Mouse (Mus musculus): ENCODE measurements around the gene Arhgap19. TPM values are rescaled to one million over a fixed set of nuclear protein-coding genes. Genes with fewer than 3 reads are reported as not detected.

The Arhgap19 gene
- total and polyA plus RNA-seq, 2 experiments from 2014 or later: 2.7 to 13.2 TPM

GRCm38 (mm10) chr19:41831718-41832391 is 30.0 kb upstream of the Arhgap19 start:
- Histone ChIP-seq H3K9ac (replicated peaks; ENCODE audit: low read depth, low read length) (no peak overlapping the region), H3K36me3 (replicated peaks; ENCODE audit: control insufficient read depth, insufficient read depth, low read length) (no peaks in the 10 kb centered on the region), H3K4me2 (ENCODE audit: low read depth, low read length) (peak overlapping the region; percentile 100), H3K4me3 (ENCODE audit: low read depth, low read length) (peak overlapping the region; percentile 79; the same call in 1 of the 2 replicates), H3K4me1 (ENCODE audit: control insufficient read depth, insufficient read depth) (peaks cover 19% of the 10 kb centered on the region; the same call in 1 of the 2 replicates), H3K27ac (ENCODE audit: low read depth) (no peak overlapping the region), H3K27me3 (ENCODE audit: control insufficient read depth, insufficient read depth, low read length) (peaks cover 15% of the 10 kb centered on the region), H3K9me3 (replicated peaks; ENCODE audit: control insufficient read depth, low read length) (no peaks in the 10 kb centered on the region)
- 25% methylated on average over 14 of the region's 14 CpGs for WGBS
- no peak; the same call in 1 of the 2 replicates for TF ChIP-seq CTCF (IDR thresholded peaks at IDR 0.05; ENCODE audit: low read depth)
- no peak for TF ChIP-seq EP300 (IDR thresholded peaks at IDR 0.05; ENCODE audit: low read depth)
- no peak for DNase-seq (ENCODE audit: low spot score)
- ATAC-seq (ENCODE audit: insufficient read depth, low read depth): no peak

GRCm38 (mm10) chr19:41831101-41831570 is 29.3 kb upstream of the Arhgap19 start:
- Histone ChIP-seq H3K4me1 (ENCODE audit: control insufficient read depth, insufficient read depth) (peaks cover 17% of the 10 kb centered on the region; the same call in 1 of the 2 replicates), H3K4me3 (ENCODE audit: low read depth, low read length) (peak overlapping the region; percentile 79), H3K4me2 (ENCODE audit: low read depth, low read length) (peak overlapping the region; percentile 100), H3K27me3 (ENCODE audit: control insufficient read depth, insufficient read depth, low read length) (peaks cover 15% of the 10 kb centered on the region), H3K9me3 (replicated peaks; ENCODE audit: control insufficient read depth, low read length) (no peaks in the 10 kb centered on the region), H3K9ac (replicated peaks; ENCODE audit: low read depth, low read length) (peak overlapping the region; percentile 78; the same call in 1 of the 2 replicates), H3K27ac (ENCODE audit: low read depth) (peak overlapping the region; percentile 86; the same call in 1 of the 2 replicates), H3K36me3 (replicated peaks; ENCODE audit: control insufficient read depth, insufficient read depth, low read length) (no peaks in the 10 kb centered on the region)
- ATAC-seq (ENCODE audit: insufficient read depth, low read depth) (no peak), DNase-seq (ENCODE audit: low spot score) (no peak)
- no peak for TF ChIP-seq CTCF (IDR thresholded peaks at IDR 0.05; ENCODE audit: low read depth)
- TF ChIP-seq EP300 (IDR thresholded peaks at IDR 0.05; ENCODE audit: low read depth): no peak
- 2% methylated on average over 19 of the region's 19 CpGs for WGBS

- TF ChIP-seq CTCF (IDR thresholded peaks at IDR 0.05; ENCODE audit: low read depth) (no peak), EP300 (IDR thresholded peaks at IDR 0.05; ENCODE audit: low read depth) (no peak)
- Histone ChIP-seq H3K27me3 (ENCODE audit: control insufficient read depth, insufficient read depth, low read length) (peaks cover 15% of the 10 kb centered on the region), H3K36me3 (replicated peaks; ENCODE audit: control insufficient read depth, insufficient read depth, low read length) (no peaks in the 10 kb centered on the region), H3K4me2 (ENCODE audit: low read depth, low read length) (peak overlapping the region; percentile 100), H3K4me3 (ENCODE audit: low read depth, low read length) (peak overlapping the region; percentile 79), H3K9me3 (replicated peaks; ENCODE audit: control insufficient read depth, low read length) (no peaks in the 10 kb centered on the region), H3K9ac (replicated peaks; ENCODE audit: low read depth, low read length) (peak overlapping the region; percentile 78), H3K4me1 (ENCODE audit: control insufficient read depth, insufficient read depth) (peaks cover 10% of the 10 kb centered on the region; the same call in 1 of the 2 replicates), H3K27ac (ENCODE audit: low read depth) (peak overlapping the region; percentile 86)
- no peak for DNase-seq (ENCODE audit: low spot score)
- WGBS: under 1% methylated on average over 85 of the region's 112 CpGs
- ATAC-seq (ENCODE audit: insufficient read depth, low read depth): peak; percentile 68
These were observed 28.5 kb upstream of the Arhgap19 start for GRCm38 (mm10) chr19:41830106-41831031.

GRCm38 (mm10) chr19:41829381-41830105 is 27.7 kb upstream of the Arhgap19 start, which contains the start of gene Frat1:
Gene Frat1, plus strand, starts transcription at chr19:41829970.
- WGBS: under 1% methylated on average over 27 of the region's 39 CpGs
- ATAC-seq (ENCODE audit: insufficient read depth, low read depth): peak; percentile 89
- peak within 1 kb of the TSS; percentile 79 for H3K4me3 ChIP-seq (ENCODE audit: low read depth, low read length)
- no peaks in the 10 kb centered on the region for H3K9me3 ChIP-seq (replicated peaks; ENCODE audit: control insufficient read depth, low read length)
- H3K36me3 ChIP-seq (replicated peaks; ENCODE audit: control insufficient read depth, insufficient read depth, low read length): no peaks in the 10 kb centered on the region
- peak within 1 kb of the TSS; percentile 86 for H3K27ac ChIP-seq (ENCODE audit: low read depth)
- H3K9ac ChIP-seq (replicated peaks; ENCODE audit: low read depth, low read length): peak within 1 kb of the TSS; percentile 78
- peaks cover 10% of the 10 kb centered on the region; the same call in 1 of the 2 replicates for H3K4me1 ChIP-seq (ENCODE audit: control insufficient read depth, insufficient read depth)
- H3K27me3 ChIP-seq (ENCODE audit: control insufficient read depth, insufficient read depth, low read length): peaks cover 15% of the 10 kb centered on the region
- TF ChIP-seq EP300 (IDR thresholded peaks at IDR 0.05; ENCODE audit: low read depth): peak; percentile 58; the same call in 1 of the 2 replicates
- TF ChIP-seq CTCF (IDR thresholded peaks at IDR 0.05; ENCODE audit: low read depth): no peak
- H3K4me2 ChIP-seq (ENCODE audit: low read depth, low read length): peak within 1 kb of the TSS; percentile 100
- peak; percentile 94 for DNase-seq (ENCODE audit: low spot score)

GRCm38 (mm10) chr19:41828941-41829340 is 27.1 kb upstream of the Arhgap19 start:
- no peak for DNase-seq (ENCODE audit: low spot score)
- Histone ChIP-seq H3K4me2 (ENCODE audit: low read depth, low read length) (peak overlapping the region; percentile 100), H3K9ac (replicated peaks; ENCODE audit: low read depth, low read length) (no peak overlapping the region), H3K9me3 (replicated peaks; ENCODE audit: control insufficient read depth, low read length) (no peaks in the 10 kb centered on the region), H3K27ac (ENCODE audit: low read depth) (no peak overlapping the region), H3K4me3 (ENCODE audit: low read depth, low read length) (peak overlapping the region; percentile 79), H3K4me1 (ENCODE audit: control insufficient read depth, insufficient read depth) (peaks cover 10% of the 10 kb centered on the region; the same call in 1 of the 2 replicates), H3K27me3 (ENCODE audit: control insufficient read depth, insufficient read depth, low read length) (peaks cover 15% of the 10 kb centered on the region), H3K36me3 (replicated peaks; ENCODE audit: control insufficient read depth, insufficient read depth, low read length) (no peaks in the 10 kb centered on the region)
- 77% methylated on average over 3 of the region's 3 CpGs for WGBS
- TF ChIP-seq EP300 (IDR thresholded peaks at IDR 0.05; ENCODE audit: low read depth) (no peak), CTCF (IDR thresholded peaks at IDR 0.05; ENCODE audit: low read depth) (no peak)
- no peak for ATAC-seq (ENCODE audit: insufficient read depth, low read depth)
